Mouse (Mus musculus): ENCODE measurements at regions not wholly inside any gene's neighbourhood (a gene's known extent, or its start where the extent isn't known, plus 50 kb on each side); places are given as distances from the start of the nearest gene placed in this dataset.
A peak's percentile ranks its signal among the peaks of the same experiment; 100 is the strongest.

DNA sequence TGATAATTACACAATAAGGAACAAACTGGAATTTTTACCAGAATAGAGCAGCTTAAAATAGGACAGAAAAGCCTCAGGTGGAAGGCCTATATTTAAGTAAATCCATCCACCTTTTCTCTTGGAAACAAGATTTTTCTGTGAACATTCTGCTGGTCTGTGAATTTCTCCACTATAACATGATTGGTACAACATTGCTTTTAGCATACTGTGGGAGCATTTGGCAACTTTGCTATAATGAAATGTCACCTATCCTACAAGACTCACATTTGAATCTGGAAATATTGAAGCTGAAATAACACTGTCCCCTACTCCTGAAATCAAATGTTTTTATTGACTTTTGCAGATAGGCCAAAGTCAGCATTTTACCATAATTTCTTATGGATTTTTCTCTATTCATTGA is 607.0 kb upstream of the Steap1 start:
- DNase-seq (ENCODE audit: low spot score in 2 of 2) = no peak

GRCm38 (mm10) chr5:6347279-6347678 is 598.2 kb upstream of the Steap1 start:
- DNase-seq (ENCODE audit: low spot score in 2 of 2) = peak in 1 of 2 experiments; percentile 16

DNA sequence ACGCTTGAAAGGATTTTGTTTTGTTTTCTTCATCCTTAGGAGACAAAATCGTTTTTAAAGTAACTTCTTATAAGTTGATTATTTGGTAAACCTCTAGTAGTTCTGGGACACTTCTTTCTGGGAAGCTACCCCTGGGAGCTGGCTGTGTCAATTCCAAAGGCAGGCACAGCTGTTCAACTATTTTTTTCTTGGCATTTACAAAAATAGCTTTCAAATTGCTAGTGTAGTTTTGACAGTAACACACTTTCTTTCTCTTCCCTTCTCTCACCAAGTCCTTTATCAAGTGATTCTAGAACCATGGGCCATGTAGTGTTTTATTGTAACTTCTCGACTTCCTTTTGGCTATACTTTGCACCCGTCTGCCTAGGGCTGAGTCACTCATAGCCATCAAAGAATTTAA is 595.6 kb upstream of the Steap1 start:
- DNase-seq (ENCODE audit: low spot score in 2 of 2) = no peak

GRCm38 (mm10) chr5:6329611-6330010 is 580.5 kb upstream of the Steap1 start:
- DNase-seq (ENCODE audit: low spot score in 2 of 2) = no peak

GRCm38 (mm10) chr5:6328555-6328954 is 579.4 kb upstream of the Steap1 start:
- DNase-seq (ENCODE audit: low spot score in 2 of 2) = no peak

DNA sequence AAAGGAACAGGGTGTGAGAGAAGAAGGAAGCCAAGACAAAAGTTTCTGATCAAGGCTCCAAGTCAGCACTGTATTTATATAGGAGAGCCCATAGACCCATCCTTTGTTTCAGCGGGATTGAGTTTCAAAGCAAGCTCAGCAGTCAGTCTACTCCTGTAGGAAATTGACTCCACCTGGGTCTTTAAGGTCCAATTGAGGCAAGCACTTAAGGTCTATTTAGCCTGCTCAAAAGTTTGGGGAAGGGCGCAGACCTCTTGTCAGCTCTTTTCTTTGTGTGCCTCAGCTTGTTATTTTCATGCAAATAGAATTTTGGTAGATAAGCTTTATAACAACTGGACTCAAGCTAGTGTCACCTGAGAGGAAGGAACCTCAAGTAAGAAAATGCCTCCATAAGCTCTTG is 549.4 kb upstream of the Steap1 start:
- no peak for DNase-seq (ENCODE audit: low spot score in 2 of 2)

- no peak for DNase-seq (ENCODE audit: low spot score in 2 of 2)
Observed at GRCm38 (mm10) chr5:6294336-6294735, 545.2 kb upstream of the Steap1 start.

- no peak for DNase-seq (ENCODE audit: low spot score in 2 of 2)
Observed at GRCm38 (mm10) chr5:6251207-6251606, 502.1 kb upstream of the Steap1 start.

Data from layer of hippocampus, postnatal 10 days (tissue).